Mouse (Mus musculus) embryonic facial prominence, embryonic 15.5 days (tissue): Measurements from ENCODE around the gene Hectd1. TPM values are rescaled to one million over a fixed set of nuclear protein-coding genes. Genes with fewer than 3 reads are reported as not detected.

ENCODE experiments used
- ATAC-seq: fragments of 200-750 bp; cut with Nextera tagmentation; 2 replicates; pipeline ENCODE4 v1.8.0; 2017; ENCODE audit warnings: low read depth, moderate TSS enrichment; ENCODE audit not compliant: insufficient number of reproducible peaks, low FRiP score, low TSS enrichment
- H3K27ac ChIP-seq: fragments of 300-500 bp; sonication (generic); replicated peaks from 2 replicates; pipeline ENCODE4 v1.5.1; 2015; ENCODE audit warnings: mild to moderate bottlenecking, inconsistent platforms
- H3K27me3 ChIP-seq: fragments of 300-500 bp; sonication (generic); 2 replicates; pipeline ENCODE4 v1.6.1; 2015; ENCODE audit warnings: inconsistent platforms
- H3K36me3 ChIP-seq: fragments of 300-500 bp; sonication (generic); 2 replicates; pipeline ENCODE4 v1.6.1; 2015; ENCODE audit warnings: mild to moderate bottlenecking, inconsistent platforms
- H3K4me1 ChIP-seq: fragments of 300-500 bp; sonication (generic); 2 replicates; pipeline ENCODE4 v1.6.1; 2015; ENCODE audit warnings: inconsistent platforms
- H3K4me2 ChIP-seq: fragments of 300-500 bp; sonication (generic); replicated peaks from 2 replicates; pipeline ENCODE4 v1.6.1; 2015; ENCODE audit warnings: mild to moderate bottlenecking, inconsistent platforms
- H3K4me3 ChIP-seq: fragments of 300-500 bp; sonication (generic); replicated peaks from 2 replicates; pipeline ENCODE4 v1.5.1; 2015; ENCODE audit warnings: mild to moderate bottlenecking, inconsistent platforms
- H3K9ac ChIP-seq: fragments of 300-500 bp; sonication (generic); 2 replicates; pipeline ENCODE4 v1.6.1; 2015; ENCODE audit warnings: inconsistent platforms
- H3K9me3 ChIP-seq: fragments of 300-500 bp; sonication (generic); replicated peaks from 2 replicates; pipeline ENCODE4 v1.6.1; 2016; ENCODE audit warnings: inconsistent platforms
- WGBS: fragments of 180-500 bp; shearing (Covaris S2); methylation state at CpG from one replicate; pipeline ENCODE4 v1.1.7; 2015; 5-methylcytosine and 5-hydroxymethylcytosine counted together
- polyA plus RNA-seq: library from polyadenylated mRNA; unstranded; fragments of >200 nt; fragmentation: Nextera tagmentation; extraction: Ambion mirVana; gene quantifications from 2 replicates; pipeline ENCODE4 v1.2.1, GENCODE M21; 2015

Gene Hectd1
- polyA plus RNA-seq, 1 experiment from 2014 or later, result 39.8 TPM

GRCm38 (mm10) chr12:51756599-51756961 is 72.8 kb downstream of the Hectd1 start:
- Histone ChIP-seq H3K27ac (no peak overlapping the region), H3K4me2 (no peak overlapping the region), H3K27me3 (no peaks in the 10 kb centered on the region), H3K4me3 (no peak overlapping the region), H3K9ac (no peak overlapping the region), H3K4me1 (no peaks in the 10 kb centered on the region), H3K9me3 (no peaks in the 10 kb centered on the region), H3K36me3 (peaks cover 71% of the 10 kb centered on the region)
- ATAC-seq, result no peak

GRCm38 (mm10) chr12:51755938-51756598 is 73.3 kb downstream of the Hectd1 start:
- Histone ChIP-seq H3K4me3 (no peak overlapping the region), H3K4me2 (no peak overlapping the region), H3K9me3 (no peaks in the 10 kb centered on the region), H3K9ac (no peak overlapping the region), H3K36me3 (peaks cover 76% of the 10 kb centered on the region), H3K27me3 (no peaks in the 10 kb centered on the region), H3K4me1 (no peaks in the 10 kb centered on the region), H3K27ac (no peak overlapping the region)
- no peak for ATAC-seq
- 92% methylated on average over 12 of the region's 12 CpGs for WGBS

- Histone ChIP-seq H3K9me3 (no peaks in the 10 kb centered on the region), H3K9ac (no peak overlapping the region), H3K4me3 (no peak overlapping the region), H3K36me3 (peaks cover 78% of the 10 kb centered on the region), H3K27me3 (no peaks in the 10 kb centered on the region), H3K4me2 (no peak overlapping the region), H3K27ac (no peak overlapping the region), H3K4me1 (no peaks in the 10 kb centered on the region)
- no peak for ATAC-seq
- WGBS, result 83% methylated on average over 2 of the region's 2 CpGs
These were observed 82.0 kb downstream of the Hectd1 start for GRCm38 (mm10) chr12:51747348-51747747.

GRCm38 (mm10) chr12:51744957-51745356 is 84.4 kb downstream of the Hectd1 start:
- Histone ChIP-seq H3K9ac (no peak overlapping the region), H3K4me2 (no peak overlapping the region), H3K4me1 (no peaks in the 10 kb centered on the region), H3K4me3 (no peak overlapping the region), H3K27me3 (no peaks in the 10 kb centered on the region), H3K9me3 (no peaks in the 10 kb centered on the region), H3K27ac (no peak overlapping the region), H3K36me3 (peaks cover 62% of the 10 kb centered on the region)
- WGBS, result 35% methylated on average over 6 of the region's 6 CpGs
- ATAC-seq, result no peak

DNA sequence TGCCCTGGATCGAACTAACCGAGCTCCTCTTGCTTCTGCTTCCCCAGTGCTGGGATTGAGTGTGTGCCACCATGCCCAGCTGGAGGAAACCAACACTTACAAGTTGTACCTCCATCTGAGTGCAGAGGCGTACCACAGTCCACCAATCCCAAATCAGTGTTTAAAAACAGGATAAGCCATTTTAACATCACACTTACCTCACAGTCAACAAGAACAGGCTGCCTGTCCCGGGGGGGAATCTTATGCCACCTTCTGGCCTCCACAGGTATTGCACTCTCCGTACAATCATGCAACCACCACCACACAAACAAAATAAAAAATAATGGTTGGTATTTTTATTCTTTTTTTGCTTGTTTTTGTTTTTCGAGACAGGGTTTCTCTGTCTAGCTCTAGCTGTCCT is 87.6 kb downstream of the Hectd1 start:
- Histone ChIP-seq H3K4me3 (no peak overlapping the region), H3K36me3 (peaks cover 36% of the 10 kb centered on the region), H3K27me3 (no peaks in the 10 kb centered on the region), H3K4me1 (no peaks in the 10 kb centered on the region), H3K9ac (no peak overlapping the region), H3K4me2 (no peak overlapping the region), H3K27ac (no peak overlapping the region), H3K9me3 (no peaks in the 10 kb centered on the region)
- 80% methylated on average over 6 of the region's 6 CpGs for WGBS
- ATAC-seq, result no peak

DNA sequence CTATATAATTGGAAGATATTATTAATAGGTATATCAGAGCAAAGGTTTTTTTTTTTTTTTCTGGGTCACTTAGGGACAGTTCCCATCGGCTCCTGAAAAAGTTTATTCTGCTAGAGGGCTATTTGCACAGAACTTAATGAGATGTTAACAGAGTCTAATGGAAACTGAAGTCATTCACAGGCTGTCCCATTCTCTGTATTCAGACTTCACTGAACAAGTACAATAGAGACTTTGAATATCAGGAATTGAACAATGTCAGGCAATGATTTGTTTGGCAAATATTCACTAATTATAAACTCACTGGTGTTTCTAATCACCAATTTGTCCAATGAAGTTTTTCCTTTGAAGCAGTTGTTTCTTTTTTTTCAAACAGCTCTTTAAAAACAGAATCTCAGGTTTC is 92.5 kb downstream of the Hectd1 start:
- H3K36me3 ChIP-seq, result peaks cover under 1% of the 10 kb centered on the region; the same call in 1 of the 2 replicates
- no peak overlapping the region for H3K4me2 ChIP-seq
- no peaks in the 10 kb centered on the region for H3K9me3 ChIP-seq
- peaks cover 21% of the 10 kb centered on the region for H3K4me1 ChIP-seq
- ATAC-seq, result no peak
- H3K4me3 ChIP-seq, result no peak overlapping the region
- 56% methylated on average over 1 of the region's 1 CpGs for WGBS
- H3K27ac ChIP-seq, result no peak overlapping the region
- no peak overlapping the region for H3K9ac ChIP-seq
- no peaks in the 10 kb centered on the region for H3K27me3 ChIP-seq

GRCm38 (mm10) chr12:51736381-51736780 is 93.0 kb downstream of the Hectd1 start:
- H3K27ac ChIP-seq, result no peak overlapping the region
- H3K27me3 ChIP-seq, result no peaks in the 10 kb centered on the region
- H3K4me3 ChIP-seq, result no peak overlapping the region
- H3K36me3 ChIP-seq, result no peaks in the 10 kb centered on the region
- H3K9me3 ChIP-seq, result no peaks in the 10 kb centered on the region
- ATAC-seq, result no peak
- 63% methylated on average over 3 of the region's 3 CpGs for WGBS
- H3K4me2 ChIP-seq, result no peak overlapping the region
- peaks cover 21% of the 10 kb centered on the region for H3K4me1 ChIP-seq
- H3K9ac ChIP-seq, result no peak overlapping the region

GRCm38 (mm10) chr12:51735840-51736271 is 93.5 kb downstream of the Hectd1 start:
- Histone ChIP-seq H3K9ac (no peak overlapping the region), H3K27me3 (no peaks in the 10 kb centered on the region), H3K4me3 (no peak overlapping the region), H3K4me2 (no peak overlapping the region), H3K36me3 (no peaks in the 10 kb centered on the region), H3K4me1 (peaks cover 21% of the 10 kb centered on the region), H3K9me3 (no peaks in the 10 kb centered on the region), H3K27ac (no peak overlapping the region; the same call in 1 of the 2 replicates)
- peak; percentile 34; the same call in 1 of the 2 replicates for ATAC-seq
- 44% methylated on average over 7 of the region's 7 CpGs for WGBS

GRCm38 (mm10) chr12:51734605-51735211 is 94.6 kb downstream of the Hectd1 start:
- Histone ChIP-seq H3K4me2 (peak overlapping the region; percentile 10; the same call in 1 of the 2 replicates), H3K4me3 (no peak overlapping the region), H3K27ac (peak overlapping the region; percentile 63), H3K36me3 (no peaks in the 10 kb centered on the region), H3K27me3 (no peaks in the 10 kb centered on the region), H3K4me1 (peaks cover 21% of the 10 kb centered on the region), H3K9me3 (no peaks in the 10 kb centered on the region), H3K9ac (no peak overlapping the region)
- peak; percentile 29 for ATAC-seq
- WGBS, result 55% methylated on average over 14 of the region's 14 CpGs

DNA sequence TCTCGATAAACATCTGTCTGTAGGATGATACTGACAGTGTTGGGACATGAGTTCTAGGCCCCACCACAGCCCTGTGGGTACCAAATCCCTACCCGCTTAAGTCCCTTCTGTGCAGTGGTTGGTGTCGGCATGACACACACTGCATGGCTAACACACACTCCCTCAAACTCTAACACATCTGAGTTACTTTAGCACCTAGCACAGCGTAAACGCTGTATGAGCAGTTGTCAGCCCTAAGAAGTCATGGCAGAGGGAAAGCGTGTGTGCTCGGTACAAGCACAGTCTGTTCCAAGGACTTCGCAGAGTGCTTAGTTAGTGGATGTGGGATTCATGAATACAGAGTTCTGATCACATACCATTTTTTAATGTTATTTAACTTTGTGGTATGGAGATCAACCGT is 99.5 kb downstream of the Hectd1 start:
- ATAC-seq, result no peak
- H3K4me2 ChIP-seq, result no peak overlapping the region

GRCm38 (mm10) chr12:51729058-51729457 is 100.3 kb downstream of the Hectd1 start:
- ATAC-seq, result no peak
- no peak overlapping the region for H3K9ac ChIP-seq
- H3K36me3 ChIP-seq, result 0 out of 2 replicates have a peak, but pooled peaks cover under 1% of the 10 kb centered on the region
- peaks cover 6% of the 10 kb centered on the region for H3K4me1 ChIP-seq
- no peaks in the 10 kb centered on the region for H3K9me3 ChIP-seq
- WGBS, result 50% methylated on average over 11 of the region's 11 CpGs
- H3K27me3 ChIP-seq, result no peaks in the 10 kb centered on the region
- H3K4me3 ChIP-seq, result no peak overlapping the region
- H3K27ac ChIP-seq, result peak overlapping the region; percentile 75
- no peak overlapping the region for H3K4me2 ChIP-seq

More for the DNA sequence above, 99.5 kb downstream of the Hectd1 start:
- peaks cover 14% of the 10 kb centered on the region for H3K4me1 ChIP-seq
- H3K27me3 ChIP-seq, result no peaks in the 10 kb centered on the region
- peak overlapping the region; percentile 75; the same call in 1 of the 2 replicates for H3K27ac ChIP-seq
- H3K4me3 ChIP-seq, result no peak overlapping the region
- 91% methylated on average over 9 of the region's 9 CpGs for WGBS
- H3K36me3 ChIP-seq, result no peaks in the 10 kb centered on the region
- H3K9me3 ChIP-seq, result no peaks in the 10 kb centered on the region
- no peak overlapping the region for H3K9ac ChIP-seq

DNA sequence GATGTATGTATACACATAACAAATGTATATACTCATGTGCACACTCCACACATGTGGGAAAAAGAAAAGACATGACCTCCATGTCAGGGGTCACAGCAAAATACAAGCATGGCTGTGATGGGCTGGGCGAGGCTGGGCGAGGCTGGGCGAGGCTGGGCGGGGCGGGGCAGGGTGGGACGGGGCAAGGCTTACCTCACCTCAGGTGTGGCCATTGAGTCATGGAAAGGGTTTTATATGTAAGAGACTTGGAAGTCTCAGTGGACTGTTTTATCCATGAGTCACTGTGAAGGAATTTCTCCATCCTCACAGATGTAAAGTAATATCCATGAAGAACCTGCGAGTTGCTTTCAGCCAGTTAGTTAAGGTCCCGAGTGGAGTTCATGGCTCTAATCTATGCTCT is 107.5 kb downstream of the Hectd1 start:
- H3K4me1 ChIP-seq, result no peaks in the 10 kb centered on the region
- no peaks in the 10 kb centered on the region for H3K27me3 ChIP-seq
- no peak overlapping the region for H3K4me3 ChIP-seq
- H3K9me3 ChIP-seq, result no peaks in the 10 kb centered on the region
- no peak overlapping the region for H3K27ac ChIP-seq
- H3K9ac ChIP-seq, result no peak overlapping the region
- ATAC-seq, result no peak
- WGBS, result 79% methylated on average over 8 of the region's 8 CpGs
- no peak overlapping the region for H3K4me2 ChIP-seq
- H3K36me3 ChIP-seq, result peaks cover 6% of the 10 kb centered on the region; the same call in 1 of the 2 replicates
